Mouse (Mus musculus) monocyte, adult 2 months (primary cell): ENCODE data around the gene Wdr61.
"Not testable (repeated sequence)": the region's sequence is repeated elsewhere in the genome, so short reads cannot be mapped to it uniquely, and the experiment has no call there.

Experiments used
- DNase-seq, 2 experiments: peaks; one replicate each; pipeline ENCODE4 v3.0.0; 2022; ENCODE audit warnings: low spot score in 2 of 2, low read depth in 1 of 2

Gene Wdr61

DNA sequence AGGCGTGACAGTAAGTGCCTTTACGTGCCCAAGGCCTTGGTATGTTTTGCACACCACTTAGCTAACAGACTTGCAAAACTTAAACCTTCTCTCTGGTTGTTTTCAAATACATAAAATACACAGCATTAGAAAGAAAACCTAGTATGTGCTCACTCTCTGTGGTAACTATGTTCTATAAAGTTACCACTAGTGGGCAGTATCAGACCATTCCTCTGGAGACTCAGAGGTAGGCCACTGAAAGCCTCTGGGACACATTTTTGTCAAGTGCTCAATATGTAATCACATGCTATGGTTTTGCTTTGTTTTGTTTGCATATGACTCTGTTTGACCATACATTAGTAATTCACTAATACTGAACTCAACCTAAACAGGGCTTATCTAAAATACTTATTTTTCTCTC, 2.2 kb downstream of the Wdr61 start:
- DNase-seq, result no peak

DNA sequence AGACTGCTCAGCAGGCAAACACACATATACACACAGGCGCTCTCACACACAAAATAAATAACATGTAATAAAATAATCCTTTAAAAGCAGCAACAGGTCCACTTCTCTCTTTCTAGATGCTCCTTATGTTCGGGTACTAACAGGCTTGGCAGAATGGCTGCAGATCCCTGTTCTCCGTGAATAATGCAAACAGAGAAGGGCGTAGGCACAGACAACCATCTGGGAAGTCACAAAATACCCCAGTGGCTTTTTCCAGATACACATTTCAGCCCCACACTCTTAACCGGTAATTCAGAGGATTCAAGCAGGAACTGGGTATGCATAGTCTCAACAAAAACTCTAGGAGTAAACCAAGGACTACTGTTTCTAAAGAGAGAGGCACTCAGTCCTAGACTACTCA, 8.0 kb downstream of the Wdr61 start:
- no peak for DNase-seq

DNA sequence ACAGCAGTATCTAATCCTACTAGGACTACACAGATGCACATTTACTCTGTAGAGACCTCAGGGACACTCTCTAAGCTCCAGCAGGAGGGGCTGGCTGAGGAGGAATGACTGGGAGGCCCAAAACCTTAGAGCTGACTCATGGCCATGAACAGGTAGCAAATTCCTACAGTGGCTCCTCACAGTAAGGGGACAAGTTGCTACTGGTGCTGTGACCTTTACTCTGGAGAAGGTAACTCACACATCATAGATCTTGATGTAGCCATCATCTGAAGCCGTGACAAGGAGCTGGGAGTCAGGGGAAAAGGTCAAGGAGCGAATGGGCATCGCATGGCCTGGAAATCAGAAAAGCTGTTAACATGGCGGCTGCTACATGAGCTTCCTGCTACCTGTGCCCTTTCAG, 11.7 kb downstream of the Wdr61 start:
- no peak for DNase-seq

DNA sequence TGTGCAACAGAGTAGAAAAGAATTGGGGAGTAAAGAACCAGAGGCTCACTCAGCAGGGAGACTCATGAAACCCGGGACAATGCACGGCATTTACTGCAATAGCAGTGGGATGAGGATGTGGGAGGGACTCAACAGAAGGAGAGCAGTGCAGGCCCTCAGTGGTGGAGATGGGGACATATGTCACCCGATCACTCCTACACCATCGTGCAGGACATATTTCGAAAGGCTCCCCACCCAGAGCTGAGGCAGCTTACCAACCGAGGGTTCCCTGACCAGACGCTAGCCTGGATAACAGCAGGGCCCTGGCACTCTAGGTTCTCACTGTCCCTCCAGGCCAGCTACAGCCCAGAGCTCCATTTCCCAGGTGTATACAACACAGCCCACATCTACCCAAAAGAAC, 12.2 kb downstream of the Wdr61 start:
- no peak for DNase-seq

DNA sequence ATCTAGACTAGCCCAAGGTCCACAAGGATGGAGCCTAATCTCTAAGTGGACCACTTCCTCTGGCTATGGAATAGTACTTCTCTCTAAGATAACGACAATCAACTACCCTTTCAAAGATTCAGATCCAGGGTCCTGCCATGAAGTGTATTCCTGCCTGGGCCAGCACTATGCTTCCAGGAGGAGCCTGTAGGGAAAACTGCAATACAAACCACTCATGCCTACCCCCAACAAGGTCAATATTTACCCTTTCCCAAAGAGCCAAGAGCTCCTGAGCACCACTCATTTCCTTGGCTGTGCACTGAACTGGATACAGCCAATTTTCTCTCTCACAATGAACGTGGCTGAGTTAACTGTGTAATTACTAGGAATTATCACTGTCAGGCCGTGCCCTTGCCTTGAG, 16.8 kb downstream of the Wdr61 start:
- DNase-seq, result no peak

DNA sequence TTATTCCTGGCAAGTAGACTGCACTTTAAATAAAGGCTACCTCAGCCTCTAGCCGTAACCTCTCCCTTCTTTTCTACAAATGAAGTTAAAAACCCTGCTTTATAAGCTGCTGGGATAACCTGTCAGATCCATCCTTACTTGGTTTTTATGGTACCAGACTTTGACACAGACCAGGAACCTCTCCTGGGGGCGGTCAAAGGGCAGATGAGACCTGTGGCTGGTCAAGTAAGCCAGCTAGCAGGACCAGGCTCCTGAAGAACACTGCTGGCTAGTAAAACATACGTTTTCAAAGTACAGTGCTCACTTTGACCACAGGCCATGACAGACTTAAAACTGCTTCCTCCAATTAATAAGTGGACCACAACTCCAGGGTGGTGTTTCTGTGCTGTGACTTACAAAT, 18.5 kb downstream of the Wdr61 start:
- DNase-seq, result no peak

DNA sequence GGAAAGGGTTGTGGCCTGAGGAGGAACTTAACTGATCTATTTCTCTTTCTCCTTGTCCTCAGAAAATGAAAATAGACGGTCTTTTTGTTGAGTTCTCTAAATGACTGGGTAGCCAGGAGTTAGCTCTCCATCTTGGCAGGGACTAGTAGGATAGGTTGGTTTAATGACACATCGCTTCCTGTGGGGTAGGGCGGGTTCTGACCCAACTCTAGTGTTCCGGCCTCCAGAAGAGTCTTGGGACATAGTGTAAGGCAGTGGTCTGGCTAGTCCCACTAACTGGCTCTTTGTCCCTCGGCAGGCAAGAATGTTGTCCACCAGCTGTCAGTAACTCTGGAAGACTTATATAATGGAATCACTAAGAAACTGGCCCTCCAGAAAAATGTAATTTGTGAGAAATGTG, 26.2 kb downstream of the Wdr61 start:
- no peak for DNase-seq

DNA sequence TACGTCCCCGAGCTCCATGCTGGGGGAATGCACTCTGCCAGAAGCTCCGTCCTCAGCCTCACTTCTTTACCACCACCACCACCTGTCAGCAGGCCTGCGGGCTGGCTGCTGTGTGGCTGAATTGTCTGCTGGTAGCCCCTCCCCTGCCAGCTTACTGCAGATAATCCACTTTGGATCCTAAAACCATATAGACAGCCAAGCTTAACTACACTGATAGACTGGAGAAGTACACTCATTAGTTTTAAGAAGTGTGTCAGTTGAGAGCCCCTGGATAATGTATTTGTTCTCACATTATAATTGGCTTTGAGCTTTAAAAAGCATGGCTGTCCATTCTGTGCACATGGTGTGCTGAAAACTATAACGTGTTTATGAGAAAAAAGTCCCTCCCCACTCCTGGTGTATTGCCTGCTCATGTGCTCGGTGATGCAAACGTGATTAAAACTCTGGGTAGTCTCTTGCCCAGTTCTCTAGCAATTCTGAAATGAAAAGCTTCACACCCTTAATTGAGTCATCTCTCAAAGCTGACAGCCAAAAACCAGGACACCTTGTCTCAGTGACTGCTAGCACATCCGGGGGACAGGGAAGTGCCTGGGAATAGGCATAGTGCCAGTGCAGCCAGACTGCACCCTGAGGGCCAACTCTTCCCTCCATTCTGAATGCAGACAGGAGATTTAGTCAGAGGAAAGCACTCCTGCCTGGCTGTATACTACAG, 26.9 kb downstream of the Wdr61 start:
- DNase-seq, result no peak

DNA sequence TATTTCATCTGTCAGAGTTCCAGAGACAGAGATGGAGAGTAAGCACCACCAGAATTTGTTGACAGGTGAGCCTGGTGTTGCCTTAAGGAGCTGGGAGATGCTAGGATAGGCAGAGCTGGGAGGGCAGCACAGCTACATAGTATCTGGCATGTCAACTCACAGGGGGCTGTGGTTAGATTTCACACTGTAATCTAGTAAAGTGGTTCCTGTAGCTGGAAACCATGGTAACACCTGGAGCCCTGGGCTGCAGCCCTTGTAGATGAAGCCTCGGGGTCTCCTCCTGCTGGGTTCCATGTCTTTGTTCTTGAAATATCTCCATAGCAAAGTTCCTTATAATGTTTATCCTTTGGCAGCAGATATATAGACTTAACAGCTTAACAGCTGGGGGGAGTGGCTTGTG, 28.8 kb downstream of the Wdr61 start:
- DNase-seq, result no peak

DNA sequence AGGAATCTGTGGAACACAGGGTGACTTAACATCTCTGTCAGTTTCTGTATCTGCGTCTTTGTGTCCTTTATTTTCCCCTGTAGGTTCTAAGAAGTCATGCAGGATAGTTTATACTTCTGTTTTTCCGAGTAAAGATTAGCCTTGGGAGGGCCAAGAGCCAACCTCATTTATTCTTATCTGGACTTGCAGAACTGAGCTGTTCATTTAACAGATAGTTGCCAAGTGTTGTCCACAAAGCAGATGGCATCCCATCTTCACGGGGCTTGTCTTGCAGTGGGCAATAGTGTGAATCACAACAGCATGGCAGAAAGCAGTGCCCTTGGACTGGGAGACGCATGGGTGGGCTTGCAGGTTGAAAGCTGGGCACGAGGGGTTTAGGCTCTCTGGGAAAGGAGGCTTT, 30.0 kb downstream of the Wdr61 start:
- DNase-seq, result no peak

DNA sequence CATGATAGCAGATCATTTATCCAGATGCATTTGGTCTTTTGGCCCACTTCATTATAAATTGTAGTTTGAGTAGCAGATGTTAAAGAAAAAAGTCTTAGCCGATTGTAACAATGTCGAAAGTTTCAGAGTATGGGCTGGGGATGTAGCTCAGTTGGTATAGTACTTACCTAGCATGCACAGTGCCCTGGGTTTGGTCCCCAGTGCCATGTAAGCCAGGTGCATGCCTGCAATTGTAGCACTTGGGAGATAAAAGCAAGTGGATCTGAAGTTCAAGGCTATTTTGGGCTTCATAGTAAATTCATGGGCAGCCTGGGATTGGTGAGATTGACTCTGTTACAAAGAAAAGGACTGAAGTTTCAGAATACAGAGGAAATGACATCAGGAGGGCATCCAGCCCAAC, 31.7 kb downstream of the Wdr61 start:
- DNase-seq, result no peak

DNA sequence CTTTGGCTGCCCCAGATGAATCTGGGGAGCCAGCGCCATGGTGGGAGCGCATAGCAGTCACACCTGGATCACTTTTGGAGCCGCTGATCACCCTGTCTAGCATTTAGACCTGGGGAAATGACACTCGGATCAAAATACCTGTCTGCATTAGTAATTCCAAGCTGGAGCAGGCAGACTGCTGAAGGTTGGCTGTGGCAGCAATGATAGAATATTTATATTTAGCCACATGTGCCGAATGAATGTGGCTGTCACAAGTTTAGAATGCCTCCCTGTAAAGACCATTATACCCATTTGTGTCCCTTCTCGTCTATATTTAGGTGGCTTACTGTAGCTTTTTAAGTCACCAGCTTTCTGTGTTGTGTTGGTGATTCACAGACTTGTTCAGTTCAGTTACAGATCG, 33.6 kb downstream of the Wdr61 start:
- DNase-seq, result no peak

DNA sequence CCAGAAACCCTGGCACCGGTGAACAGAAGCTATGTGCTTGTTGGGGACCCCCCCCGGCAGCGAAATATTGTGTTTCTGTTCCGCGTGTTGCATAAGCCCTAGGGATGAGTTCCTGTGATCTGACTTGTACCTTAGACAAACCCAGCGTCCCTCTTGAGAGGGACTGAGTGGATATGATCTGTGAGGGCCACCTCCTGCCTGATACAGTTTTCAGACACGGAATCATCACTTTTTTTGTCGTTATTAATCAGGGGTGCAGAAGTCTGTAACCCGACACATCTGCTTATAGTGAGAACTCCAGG, 34.2 kb downstream of the Wdr61 start:
- DNase-seq, result no peak

DNA sequence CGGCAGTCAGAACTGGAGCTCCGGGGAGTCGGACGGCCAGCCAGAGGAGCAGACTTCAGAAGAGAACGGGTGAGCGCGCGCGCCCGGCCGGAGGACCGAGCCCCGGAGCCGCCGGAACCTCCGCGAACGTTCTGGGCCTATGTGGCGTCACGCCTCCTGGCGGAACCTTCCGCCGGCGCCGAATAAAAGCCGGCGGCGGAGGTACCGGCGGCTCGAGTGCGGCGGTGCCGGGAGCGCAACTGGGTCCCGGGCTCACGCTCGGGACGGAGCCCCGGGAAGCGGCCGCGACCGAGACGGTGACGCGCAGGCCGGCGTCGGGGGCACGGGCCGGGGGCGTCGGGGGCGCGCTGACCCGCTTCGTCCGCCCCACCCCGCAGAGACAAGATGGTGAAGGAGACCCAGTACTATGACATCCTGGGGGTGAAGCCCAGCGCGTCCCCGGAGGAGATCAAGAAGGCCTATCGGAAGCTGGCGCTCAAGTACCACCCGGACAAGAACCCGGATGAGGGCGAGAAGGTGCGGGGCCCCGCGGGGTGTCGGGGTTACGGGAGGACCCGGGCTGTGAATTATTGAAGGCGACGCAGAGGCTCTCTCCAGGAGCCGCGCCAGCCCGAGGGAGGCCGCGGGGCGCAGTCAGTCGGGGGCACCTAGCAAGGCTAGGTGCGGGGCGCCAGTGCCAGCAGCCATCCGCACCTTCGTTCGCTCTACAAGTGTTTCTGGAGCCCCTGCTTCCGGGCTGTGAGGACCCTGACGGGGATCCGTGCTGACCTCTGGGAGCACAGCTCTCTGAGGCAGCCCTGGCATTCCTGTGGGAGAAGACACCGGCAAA, 34.8 kb downstream of the Wdr61 start:
- DNase-seq, result no peak

DNA sequence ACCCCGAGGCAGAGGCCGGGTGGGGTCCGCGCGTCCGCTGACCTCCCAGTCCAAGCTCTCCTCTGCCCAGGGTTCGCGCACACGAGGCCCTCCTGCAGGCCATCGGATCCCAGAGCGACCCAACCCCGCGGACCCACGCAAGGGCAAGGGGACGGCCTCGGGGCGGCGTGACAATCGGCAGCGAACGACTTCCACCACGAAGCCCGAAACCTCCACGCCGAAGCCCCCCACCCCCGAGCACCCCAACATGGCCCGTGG, 35.3 kb downstream of the Wdr61 start:
- no peak for DNase-seq

DNA sequence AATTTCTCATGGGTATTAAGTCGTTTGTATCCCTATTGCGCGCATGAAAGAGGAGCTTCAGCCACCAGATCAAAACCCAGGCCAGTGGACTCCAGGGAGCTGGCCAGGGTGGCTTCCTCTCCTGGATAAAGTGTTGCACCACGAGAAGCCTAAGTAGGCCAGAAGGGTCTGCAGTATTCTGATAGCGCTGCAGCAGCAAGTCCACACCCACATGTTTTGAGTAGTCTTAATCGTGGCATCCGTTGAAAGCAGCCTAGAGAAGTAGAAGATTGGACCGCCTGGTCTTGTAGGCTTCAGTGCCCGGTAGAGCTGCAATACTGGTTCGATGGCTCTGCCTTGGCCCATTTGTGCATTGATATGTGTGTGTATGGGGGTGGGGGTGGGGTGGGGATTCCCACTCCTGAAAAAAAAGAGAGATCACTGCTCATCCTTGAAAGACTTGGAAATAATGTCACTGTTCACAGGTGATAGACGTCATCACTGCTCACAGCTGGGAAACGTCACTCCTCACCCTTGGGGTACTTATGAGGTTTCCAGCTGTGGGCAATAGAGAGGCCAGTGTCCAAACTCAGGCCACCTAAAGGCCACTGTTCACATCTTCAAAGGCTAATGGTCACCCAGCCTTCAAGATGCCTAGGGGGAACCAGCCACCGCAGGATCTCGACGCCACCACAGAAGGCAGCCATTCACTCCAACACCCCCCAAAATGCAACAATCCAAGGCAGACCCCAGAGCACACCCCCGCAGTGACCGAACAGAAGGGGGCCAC, 35.8 kb downstream of the Wdr61 start, which contains the start of gene Dnaja4:
TSS of gene Dnaja4 (plus strand) at position 556 of the 769 bp plus-strand sequence.
- DNase-seq, result no peak

DNA sequence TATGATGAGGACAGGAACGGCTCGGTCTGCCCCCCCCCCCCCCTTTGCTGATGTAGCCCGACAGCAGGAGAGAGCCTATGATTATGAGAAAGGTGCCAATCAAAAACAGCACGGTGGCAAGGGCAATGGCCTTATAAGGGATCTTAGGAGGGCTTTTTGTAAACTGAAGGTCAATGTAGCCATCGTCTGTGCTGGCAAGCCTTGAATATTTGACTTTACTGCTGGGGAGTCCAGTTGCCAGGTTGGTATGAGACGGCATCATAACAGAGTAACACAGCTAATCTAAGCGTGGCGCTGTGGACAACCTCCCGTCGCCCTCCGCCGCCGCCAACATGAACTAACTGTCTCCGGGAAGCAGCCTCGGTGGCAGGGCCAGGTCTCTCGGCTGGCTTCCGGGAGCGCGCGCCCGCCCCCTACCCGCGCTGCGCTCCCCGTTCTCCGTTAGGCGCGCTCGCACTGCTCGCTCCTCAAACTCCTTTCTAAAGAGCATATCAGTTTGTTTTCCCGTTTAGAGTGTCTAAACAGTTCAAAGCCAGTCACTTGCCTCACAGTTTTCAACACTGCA, 43.0 kb downstream of the Wdr61 start:
- DNase-seq, result not testable (repeated sequence)

DNA sequence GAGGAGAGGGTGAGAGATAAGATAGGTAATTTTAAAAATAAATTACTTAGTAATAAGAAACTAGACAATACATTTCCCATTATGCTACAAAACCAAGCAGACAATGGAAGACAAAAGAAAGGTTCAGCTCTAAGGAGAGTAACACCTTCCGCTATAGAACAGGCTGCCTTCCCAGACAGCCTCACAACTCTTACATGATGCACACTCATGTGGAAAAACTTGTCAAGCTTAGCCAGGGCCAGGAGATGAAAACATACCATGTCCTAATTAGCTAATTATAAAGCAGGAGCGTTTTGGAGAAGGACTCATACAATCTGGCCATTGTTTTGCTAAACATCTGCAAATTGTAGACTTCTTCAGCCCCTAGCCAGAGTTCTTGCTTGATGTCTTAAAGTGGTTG, 43.6 kb downstream of the Wdr61 start:
- DNase-seq, result not testable (repeated sequence)

DNA sequence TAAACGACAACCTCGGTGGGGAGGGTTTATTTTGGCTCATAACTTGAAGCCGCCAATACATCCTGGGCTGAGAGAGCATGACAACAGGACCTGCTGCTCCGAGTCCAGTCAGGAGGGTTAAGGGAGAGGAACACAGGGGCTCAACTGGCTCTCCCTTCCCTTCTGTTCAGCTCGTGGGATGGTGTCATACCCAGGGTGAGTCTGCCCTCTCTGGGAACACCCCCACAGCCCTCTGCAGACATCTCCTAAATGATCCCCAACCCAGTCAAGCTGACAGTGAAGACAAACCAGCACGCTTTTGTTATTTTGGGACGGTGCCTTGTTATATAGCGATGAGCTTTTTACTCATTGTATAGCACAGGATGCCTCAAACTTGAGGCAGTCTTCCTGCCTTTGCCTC, 44.9 kb downstream of the Wdr61 start:
- no peak for DNase-seq

DNA sequence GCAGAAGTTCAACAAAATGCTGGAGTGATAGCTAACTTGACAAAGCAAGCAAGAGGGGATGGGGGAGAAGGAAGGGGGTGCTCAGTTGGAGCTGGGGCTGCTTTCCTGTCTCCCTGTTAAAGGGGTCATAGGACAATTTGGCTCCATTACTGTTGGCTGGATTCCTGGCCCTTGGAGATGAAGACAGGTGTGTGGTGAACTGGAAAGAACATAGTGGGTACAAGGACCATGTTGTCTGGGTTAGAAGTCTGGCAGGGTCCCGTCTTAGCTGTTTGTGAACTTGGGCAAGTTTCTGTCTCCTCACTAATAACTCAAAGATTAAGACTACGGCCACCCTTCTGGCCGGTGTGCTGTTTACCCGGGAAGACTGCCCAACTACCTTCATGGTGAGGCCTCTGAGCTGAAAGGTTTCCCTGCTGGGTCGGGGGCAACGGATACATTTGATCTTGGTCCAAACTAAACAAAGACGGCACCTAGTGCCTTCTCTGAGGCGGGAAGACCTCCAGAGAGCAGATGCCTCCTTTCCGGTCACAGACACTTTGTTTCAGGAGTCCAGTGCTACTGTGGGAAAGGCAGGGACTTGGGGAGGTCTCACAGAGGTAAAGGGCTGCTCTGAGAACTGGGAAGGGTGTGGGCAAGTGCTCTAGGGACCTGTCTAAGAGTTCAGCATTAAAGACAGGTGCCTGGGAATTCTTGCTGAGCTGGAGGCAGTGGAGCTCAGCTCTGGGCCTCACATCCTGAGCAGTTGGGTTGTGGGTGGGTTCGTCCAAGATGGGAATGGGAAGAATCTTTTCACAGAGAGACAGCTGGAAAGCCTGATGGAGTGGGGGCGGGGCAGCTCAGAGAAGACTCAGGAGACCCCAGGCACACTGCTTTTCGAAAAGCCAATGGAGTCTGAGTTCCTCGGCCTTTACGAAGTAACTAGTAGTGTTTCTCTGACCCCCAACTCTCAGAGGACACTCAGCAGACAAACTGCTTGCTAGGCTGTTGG, 46.8 kb downstream of the Wdr61 start:
- no peak for DNase-seq
